Mouse (Mus musculus) urinary bladder, postnatal 14 days (tissue): ENCODE data around the gene Cnrip1.
"Not testable (repeated sequence)": the region's sequence is repeated elsewhere in the genome, so short reads cannot be mapped to it uniquely, and the experiment has no call there.

Experiments
- DNase-seq: peaks from one replicate; pipeline ENCODE4 v3.0.0; 2021; ENCODE audit warnings: low spot score

Cnrip1 gene

DNA sequence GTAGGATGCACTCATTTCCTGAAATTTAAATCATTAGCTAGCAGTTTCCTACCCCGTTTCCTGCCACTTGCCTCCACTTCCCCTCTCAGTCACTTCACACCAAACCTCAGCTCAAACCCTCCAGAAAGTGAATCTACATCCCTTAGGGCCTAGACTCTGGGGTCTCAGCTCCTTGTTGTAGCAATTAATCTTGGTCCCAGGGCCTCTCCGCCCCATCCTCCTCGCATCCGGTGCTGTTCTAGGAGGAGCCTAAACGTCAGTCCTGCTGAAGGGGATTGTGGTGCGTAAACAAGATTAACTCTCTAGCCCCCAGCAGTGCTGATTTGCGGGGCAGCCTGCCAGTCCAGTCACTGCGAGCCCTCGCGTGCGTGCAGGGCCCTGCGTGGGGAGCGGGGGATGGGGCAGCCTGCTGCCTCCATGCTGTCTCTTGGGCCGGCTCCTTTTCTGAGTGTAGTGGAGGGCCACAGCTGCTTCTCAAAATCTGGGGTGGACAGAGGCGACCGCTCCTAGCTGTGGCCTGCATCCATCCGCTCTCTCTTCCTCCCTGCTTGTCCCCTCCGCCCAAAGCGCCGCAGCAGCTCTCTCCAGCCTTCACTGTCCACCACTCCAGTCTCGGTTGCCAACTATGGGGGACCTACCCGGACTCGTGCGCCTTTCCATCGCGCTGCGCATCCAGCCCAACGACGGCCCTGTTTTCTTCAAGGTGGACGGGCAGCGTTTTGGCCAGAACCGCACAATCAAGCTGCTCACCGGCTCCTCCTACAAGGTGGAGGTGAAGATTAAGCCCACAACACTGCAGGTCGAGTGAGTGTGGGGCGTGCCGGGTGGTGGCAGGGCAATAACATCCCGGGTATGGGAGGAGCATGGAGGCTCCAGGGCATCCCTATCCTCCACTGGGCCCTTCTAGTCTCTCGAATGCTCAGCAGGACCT, at the start of gene Cnrip1, which contains the start of gene Plek:
Gene Cnrip1, plus strand, starts transcription at position 42 of the 931 bp plus-strand sequence.
Gene Plek, minus strand, starts transcription at position 837 of the 931 bp plus-strand sequence.
- peak; percentile 66 for DNase-seq

DNA sequence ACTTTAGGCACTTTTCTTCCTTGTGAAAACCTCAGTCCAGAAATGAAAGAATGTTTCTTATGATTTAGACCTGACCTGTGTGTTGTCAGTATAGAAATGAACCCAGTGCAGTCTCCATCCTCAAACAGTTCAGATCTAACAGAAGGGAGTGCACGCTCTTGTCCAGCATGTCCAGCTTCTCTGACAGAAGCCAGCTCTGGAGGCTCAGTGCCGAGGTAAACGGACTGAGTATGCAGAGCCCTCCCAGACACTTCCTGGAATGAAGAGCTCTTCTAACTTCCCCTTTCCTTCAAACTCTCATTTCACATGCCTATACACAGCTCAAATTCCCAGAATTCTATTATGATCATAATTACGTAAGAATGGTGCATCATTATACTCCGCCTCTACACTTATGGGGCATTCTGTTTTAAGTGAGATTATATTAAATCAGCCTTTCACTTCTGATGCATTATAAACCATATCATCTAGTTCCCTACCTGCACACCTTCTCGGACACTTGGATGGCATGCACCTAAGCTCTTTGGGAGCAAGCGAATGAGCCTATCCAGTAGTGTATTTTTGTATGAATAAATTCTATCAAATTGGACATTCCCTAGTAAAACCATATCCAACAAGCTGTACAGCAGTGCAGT, 48.5 kb upstream of the Cnrip1 start:
- no peak for DNase-seq

DNA sequence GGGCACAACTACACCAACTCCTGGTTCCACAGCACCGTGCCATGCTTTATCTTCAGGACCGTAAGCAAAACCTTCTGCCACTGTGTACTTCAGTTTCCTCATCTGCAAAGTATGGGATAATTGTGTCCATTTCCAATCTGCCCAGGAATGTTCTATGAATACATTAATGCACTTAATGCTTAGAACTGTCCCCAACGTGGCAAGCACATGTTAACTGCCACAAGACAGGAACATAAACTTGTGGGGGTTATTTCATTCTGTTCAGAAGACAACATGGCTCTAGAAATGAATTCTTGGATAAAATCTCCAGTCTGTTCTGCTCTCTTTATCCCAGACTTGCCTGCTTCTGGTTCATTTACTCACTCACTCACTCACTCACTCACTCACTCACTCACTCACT, 47.6 kb upstream of the Cnrip1 start:
- no peak for DNase-seq

GRCm38 (mm10) chr11:17004899-17005846, 46.2 kb upstream of the Cnrip1 start:
- no peak for DNase-seq

- not testable (repeated sequence) for DNase-seq
Observed at GRCm38 (mm10) chr11:17006526-17006925, 44.9 kb upstream of the Cnrip1 start.

DNA sequence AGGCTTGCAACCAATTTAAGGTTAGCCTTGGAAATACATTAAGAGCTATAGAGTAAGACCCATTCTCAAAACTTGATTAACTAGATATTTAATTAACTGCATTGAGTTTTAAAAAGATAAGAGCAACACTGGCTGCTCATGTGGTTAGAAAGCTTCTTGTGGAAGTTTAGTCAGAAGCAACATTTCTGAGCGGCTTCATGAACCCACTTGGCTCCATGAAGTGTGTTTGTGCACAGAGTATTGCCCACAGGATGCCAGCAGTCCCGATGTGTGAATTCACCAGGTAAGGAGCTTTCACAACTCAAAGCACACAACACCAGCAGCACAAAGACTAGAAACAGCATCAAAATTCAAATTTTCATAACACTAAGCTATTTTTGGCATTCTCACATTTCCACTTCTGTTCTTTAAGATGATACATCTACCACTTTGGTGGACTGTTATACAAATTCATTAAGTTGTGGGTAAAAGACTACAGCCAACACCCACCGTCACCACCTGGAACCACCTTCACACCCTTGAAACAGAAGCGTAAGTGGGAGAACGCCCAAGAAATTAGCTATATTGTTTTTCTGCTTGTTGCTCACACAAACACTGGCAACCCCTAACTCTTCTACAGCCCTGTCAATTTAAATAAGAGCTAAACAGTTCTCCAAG, 43.7 kb upstream of the Cnrip1 start:
- DNase-seq, result no peak

GRCm38 (mm10) chr11:17008498-17008941, 42.9 kb upstream of the Cnrip1 start:
- no peak for DNase-seq

GRCm38 (mm10) chr11:17012948-17013347, 38.4 kb upstream of the Cnrip1 start:
- no peak for DNase-seq

DNA sequence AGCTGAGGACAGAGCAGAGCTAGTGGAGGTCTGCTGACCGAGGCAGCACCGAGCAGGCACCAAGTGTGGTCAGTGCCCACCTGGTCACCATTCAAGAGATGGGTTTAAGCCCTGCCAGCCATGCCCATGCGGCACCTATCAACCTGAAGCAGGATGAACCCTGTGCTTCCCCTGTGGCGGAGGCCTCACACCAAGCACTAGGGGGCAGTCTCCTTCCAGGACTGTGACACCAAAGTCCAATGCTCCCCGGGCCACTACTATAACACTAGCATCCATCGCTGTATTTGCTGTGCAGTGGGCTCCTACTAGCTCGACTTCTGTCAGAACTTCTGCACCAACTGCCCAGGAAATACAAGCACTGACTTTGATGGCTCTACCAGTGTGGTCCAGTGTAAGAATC, 32.1 kb upstream of the Cnrip1 start:
- DNase-seq, result no peak

DNA sequence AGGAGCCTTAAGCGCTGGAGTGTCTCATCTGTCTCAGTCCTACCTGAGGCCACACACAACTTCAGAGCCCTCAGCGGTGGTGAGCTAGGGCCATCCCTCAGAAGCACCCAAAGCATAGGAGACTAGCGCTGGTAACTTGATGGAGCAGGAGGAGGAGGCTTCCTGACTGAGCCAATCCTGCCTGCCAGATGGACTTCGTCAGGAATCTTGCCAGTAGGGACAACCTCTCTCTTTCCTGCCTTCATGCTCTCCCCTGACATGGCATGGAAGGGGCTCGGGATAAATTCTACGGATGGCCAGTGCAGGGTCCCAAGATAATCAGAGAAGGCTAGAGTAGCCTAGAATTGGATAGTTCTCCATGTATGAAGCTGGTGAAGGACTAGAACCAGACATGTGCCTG, 28.2 kb upstream of the Cnrip1 start:
- DNase-seq, result no peak

DNA sequence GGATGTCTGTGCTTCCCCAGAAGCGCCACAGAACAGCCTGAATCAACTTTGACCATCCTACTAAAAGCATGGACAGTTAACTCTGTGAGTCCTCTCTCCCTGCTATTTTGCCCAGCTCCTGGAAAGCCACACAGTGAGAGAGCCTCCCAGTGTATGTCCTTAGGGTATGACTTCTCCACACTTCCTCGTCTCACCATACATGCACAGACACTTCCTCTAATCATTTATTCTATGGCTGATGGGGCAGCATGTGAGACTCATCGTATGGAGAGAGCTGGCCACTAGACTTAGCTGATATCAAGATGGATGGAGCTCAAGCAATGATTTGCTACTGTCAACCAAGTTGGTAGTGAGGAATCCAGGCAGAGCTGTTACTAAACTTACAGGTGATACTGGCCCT, 27.4 kb upstream of the Cnrip1 start:
- no peak for DNase-seq

DNA sequence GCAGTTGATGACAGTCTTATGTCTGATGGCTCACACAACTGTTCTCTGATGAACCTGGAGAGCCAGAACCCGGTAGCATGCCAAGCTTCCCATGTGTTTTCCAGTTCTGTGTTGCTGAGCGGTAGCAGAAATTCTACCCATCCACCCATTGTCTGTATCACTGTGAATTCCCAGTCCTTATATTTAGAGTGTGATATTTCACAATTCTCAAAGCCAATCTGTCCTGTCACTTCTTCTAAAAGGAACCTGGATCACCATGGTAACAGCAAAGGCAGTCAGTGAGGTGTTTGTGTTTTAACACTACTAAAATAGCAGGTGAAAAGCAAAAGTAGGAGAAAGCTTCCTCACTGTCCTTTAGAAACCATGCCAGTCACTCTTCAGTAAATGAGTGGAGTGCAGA, 5.6 kb upstream of the Cnrip1 start:
- DNase-seq, result no peak

- no peak for DNase-seq
Observed at GRCm38 (mm10) chr11:17052476-17053049, 1.2 kb downstream of the Cnrip1 start.

DNA sequence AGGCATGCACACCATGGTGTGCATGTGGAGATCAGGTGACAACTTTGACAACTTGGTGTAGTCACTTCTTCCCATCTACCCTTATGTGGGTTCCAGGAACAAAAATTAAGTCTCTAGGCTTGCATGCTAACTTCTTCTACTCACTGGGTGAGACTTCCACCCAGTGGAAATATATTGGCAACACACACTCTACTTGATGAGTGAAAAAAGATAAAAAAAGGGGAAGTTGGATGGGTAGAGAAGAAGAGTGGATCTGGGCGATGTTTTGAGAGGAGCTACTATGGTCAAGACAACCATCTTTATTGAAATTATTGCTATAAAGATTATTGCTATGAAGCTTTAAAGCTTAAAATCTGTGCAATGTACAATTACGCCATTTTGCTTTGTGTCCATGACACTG, 18.0 kb downstream of the Cnrip1 start:
- DNase-seq, result not testable (repeated sequence)

- DNase-seq, result no peak
Observed at GRCm38 (mm10) chr11:17075656-17076055, 24.3 kb downstream of the Cnrip1 start.

DNA sequence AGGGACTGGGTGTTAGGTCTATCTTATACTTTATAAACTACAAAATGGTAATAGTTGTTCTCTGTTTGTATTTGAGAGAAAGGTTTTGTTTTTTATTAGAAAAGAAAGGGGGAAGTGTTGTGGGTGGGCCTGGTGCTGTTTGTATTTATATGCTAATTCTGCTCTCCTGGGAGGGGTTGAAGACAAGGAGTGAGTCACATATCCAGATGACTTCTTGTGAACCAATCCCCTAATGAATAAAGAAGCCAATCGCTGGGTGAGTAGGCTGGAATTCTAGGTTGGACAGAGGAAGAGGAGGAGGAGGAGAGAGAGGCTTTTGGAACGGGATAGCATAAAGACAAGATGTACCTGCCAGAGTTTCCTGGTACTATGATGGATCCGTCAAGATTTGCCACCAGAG, 30.7 kb downstream of the Cnrip1 start:
- DNase-seq, result no peak

DNA sequence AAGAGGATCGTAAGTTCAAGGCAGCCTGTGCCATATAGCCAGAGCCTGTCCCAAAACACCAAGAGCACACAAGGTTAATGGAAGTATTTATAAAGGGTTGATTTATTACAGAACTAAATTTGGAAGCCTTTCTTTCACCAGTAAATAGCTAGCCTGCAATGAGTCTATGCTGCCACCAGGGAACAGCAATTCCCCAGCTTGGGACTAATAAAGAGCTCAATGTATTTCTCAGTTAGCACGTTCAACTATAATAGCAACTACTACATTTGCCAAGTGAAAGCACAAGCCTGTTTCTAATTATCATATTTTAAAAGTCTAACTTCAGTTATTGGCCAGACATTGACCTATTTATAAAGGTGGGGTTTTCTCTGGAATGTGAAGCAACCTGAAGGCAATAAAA, 31.6 kb downstream of the Cnrip1 start:
- DNase-seq, result no peak

GRCm38 (mm10) chr11:17083455-17083854, 32.1 kb downstream of the Cnrip1 start:
- DNase-seq, result no peak

DNA sequence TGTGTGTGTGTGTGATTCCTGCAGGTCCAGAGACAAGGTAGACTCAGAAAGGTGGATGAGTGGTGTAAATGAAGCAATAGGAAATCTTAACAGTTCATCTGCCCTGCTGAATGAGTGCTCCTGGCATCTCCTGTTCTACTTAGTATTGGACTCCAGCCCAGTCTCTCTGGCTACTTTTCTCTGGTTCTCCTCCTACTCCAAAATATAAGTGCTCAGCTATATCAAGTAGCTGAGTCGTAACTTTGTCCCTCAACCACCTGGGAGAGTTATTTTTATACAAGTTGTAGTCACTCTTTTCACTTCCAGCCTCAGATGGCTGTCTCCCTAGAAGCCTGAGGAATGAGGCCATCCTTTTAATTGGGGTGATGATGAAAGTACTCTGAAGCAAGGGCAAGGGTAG, 32.5 kb downstream of the Cnrip1 start:
- DNase-seq, result no peak

DNA sequence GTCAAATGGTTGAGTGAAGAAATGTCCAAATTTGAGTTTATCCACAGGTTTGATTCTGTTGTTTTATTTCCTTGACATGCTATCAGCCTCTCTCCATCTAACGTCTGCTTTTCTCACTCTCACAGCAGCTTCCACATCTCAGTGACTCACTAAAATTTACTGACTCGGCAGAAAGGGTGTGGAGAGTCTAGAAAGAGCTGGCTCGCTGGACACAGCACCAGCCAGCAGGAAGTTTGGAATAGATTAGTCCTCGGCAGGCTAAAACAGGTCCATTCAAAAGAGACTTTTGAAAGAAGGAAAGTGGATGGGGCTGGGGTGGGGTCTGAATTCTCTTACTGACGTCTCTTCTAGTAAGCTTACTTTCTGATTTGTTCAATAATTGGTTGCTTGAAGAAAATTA, 34.7 kb downstream of the Cnrip1 start:
- peak; percentile 9 for DNase-seq

GRCm38 (mm10) chr11:17106936-17107335, 55.5 kb downstream of the Cnrip1 start:
- no peak for DNase-seq
